Mouse (Mus musculus): ENCODE measurements around the gene Actr5.

The Actr5 gene

GRCm38 (mm10) chr2:158686394-158686793, 61.7 kb downstream of the Actr5 start:
- DNase-seq (ENCODE audit: low read depth, low spot score), result no peak

DNA sequence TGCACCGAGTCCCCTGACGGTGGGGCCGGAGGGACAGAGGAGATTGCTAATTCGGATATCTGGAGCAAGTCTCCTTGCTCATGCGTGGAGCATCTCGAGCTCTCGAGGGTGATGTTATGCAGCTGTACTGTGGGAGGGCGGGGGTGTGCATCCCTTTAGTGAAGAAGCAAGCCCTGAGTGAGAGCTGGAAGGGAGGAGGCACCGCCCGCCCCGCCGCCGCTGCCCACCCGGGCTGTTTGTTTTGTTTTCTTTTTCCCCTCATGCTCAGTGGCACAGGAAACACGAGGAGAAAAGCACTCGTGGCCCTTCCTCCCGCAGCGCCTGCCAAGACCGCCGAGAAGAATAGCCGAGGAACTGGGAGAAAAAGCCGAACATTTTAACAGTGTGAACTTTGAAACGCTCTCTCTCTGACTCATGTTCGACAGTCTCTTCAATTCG, 63.1 kb downstream of the Actr5 start:
- no peak for DNase-seq (ENCODE audit: low read depth, low spot score)

All from R1 (cell line).